Mouse (Mus musculus) adrenal gland, postnatal 4 days (tissue): ENCODE measurements at regions not wholly inside any gene's neighbourhood (a gene's known extent, or its start where the extent isn't known, plus 50 kb on each side); places are given as distances from the start of the nearest gene placed in this dataset.

Source experiments
- DNase-seq, 2 experiments: peaks; one replicate each; pipeline ENCODE4 v3.0.0; 2021 to 2022; ENCODE audit warnings: low spot score in 2 of 2, mixed read lengths in 2 of 2

DNA sequence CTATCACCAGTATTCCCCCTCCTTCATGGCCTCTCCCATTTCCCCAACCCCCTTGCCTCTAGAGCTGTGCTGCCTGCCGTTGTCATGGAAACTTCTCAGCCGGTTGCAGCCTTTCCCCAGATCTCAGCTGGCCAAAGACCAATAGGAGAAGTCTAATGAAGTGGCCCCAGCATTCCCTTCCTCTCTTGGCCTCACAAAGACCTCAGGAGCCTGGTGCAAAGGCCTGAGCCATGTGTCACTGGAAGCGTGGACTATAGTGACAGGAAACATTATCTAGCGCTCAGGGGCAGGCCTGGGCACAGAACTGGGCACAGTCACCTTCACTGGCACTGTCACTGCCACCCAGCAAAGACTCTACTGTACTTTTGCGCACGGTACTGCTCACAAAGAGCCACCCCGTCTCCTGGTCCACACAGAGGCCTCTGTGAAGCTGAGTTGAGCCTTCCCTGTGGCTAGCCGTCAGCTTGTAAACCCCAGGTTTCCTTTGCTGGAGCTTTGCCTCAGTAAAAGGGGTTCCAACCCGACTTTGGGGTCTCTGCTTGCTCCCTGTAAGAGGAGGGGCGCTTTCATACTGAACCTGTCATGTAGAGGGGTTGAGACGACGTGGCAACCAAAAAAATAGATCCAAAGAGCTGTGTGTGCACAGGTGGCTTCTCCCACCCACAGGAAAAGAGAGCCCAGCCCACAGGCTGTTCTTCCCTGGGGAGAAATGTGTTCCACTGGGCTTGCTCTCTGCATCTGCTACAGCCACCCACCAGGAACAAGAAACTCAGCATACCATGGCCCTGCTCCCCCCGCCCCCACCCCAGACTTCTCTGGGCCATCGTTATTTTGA, 282.5 kb upstream of the Gjb5 start:
- DNase-seq = no peak

DNA sequence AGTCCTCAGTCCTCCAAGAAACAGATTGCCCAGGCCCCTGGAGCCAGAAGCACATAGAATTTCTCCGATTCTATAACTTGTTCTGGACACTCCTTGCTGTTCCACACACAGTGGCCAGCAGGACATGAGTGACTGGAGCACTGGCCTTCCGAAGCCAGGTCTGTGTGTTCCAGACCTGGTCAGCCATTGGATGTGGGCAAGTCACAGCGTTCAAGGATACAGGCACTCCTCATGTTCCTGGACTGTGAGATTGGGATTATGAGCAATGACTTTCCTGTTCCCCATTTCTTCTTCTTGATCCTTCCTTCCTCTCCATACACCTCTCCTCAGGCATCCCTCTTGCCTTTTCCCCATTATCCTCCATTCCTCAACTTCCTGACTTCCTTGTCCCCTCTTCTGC, 281.8 kb upstream of the Gjb5 start:
- DNase-seq = no peak

DNA sequence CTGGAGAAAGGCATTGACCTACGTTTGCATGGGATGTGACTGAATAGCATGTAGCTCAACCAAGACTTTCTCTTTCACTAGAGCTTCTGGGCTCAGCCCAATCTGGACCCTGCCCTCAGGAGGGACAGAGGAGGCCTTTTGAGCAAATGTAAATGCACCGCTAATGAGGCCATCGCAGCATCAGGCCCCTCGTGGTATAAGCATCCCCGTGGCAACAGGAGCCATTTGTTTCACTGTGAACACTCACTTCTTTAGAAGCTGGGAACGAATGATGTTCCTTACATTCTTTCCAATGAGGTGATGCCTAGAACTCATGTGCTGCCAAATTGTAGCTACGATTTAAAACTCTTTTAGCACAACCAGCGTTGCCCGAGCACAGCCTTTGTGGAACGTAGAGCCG, 279.0 kb upstream of the Gjb5 start:
- DNase-seq = no peak

DNA sequence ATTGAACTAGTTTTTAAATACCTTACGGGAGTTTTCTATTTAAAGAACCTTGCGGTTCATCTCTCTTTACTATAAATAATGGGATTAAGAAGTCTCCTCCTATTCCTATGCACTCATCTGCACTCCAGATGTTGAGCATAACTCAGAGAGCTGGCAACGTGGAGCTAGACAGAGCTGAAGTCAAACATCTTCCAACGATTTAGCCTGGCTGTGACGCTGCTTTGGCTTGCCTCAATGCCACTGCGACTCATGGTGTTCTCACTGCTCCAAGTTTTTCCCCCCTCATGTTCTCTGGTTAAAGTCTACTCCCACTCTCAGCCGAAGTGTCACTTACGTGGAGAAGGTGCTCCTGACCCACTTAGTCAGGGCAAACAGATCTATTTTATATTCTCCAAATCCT, 277.3 kb upstream of the Gjb5 start:
- DNase-seq = no peak

DNA sequence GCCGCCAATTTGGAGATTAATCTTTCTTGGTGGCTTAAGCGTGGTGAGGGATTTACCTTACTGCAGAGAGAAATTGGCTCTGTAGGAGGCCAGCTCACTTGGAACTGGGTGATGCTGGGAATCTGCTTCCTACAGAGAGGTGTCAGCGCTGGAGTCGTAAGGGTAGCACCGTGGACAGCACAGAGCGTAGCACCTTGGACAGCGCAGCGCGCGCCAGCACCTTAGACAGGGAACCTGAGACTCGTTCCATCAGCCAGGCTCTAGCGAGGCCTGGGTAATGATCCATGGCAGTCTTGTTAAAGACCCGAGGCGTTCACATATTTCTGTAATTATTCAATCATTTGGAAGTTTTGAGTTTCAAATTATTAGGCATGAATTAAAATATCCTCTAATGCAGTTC, 261.9 kb upstream of the Gjb5 start:
- no peak for DNase-seq

DNA sequence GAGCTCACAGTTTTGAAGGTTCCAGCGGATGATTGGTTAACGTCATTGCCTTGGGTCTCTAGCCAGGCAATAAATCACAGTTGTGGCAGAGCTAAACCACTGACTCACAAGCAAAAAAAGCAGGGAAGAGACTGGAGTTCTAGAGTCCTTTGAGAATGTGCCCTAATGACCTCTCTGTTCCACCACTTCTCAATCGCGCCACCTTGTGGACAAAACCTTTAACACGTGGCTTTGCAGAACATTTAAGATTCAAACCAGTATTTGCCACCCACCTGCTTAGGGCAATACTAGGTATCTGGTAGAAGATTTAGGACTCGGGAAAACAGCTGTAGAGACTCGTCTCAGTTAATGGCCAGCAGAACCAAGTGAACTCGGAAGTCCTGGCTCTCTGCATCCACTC, 254.8 kb upstream of the Gjb5 start:
- no peak for DNase-seq

DNA sequence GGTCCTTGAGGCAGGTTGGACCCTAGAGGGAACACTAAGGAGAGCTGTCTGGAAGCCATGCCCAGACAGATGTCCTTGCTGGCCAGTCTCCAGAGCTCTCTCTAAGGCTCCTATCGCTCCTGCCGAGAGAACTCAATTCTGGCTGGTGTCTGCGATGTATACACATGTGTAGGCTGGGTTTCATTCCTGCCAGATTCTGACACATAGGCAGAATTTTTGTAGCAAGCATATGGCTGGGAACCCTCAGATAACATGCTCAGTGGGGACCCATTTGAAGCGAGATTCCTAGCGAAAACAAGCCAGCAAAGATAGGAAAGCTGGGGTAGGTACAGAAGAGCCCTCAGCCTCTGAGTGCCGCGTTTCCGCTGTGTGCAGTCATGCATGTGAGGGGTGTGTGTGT, 242.9 kb upstream of the Gjb5 start:
- no peak for DNase-seq

DNA sequence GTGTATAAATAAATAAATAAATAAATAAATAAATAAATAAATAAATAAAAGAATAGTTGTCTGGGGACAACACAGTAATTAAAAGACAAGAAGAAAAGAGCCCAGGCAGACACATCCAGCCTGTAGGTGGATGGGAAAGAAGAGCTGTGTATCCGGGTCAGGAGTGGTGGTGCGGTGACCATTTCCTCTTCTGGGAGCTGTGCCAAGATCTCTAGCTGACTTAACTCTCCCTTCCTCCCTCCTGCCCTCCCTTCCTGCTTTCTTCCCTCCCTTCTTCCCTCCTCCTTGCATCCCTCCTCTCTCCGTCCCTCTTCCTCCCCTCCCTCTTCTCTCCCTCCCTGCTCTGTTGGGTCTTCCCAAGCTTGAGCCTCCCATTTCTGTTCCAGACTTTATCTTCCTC, 240.6 kb upstream of the Gjb5 start:
- DNase-seq = no peak

DNA sequence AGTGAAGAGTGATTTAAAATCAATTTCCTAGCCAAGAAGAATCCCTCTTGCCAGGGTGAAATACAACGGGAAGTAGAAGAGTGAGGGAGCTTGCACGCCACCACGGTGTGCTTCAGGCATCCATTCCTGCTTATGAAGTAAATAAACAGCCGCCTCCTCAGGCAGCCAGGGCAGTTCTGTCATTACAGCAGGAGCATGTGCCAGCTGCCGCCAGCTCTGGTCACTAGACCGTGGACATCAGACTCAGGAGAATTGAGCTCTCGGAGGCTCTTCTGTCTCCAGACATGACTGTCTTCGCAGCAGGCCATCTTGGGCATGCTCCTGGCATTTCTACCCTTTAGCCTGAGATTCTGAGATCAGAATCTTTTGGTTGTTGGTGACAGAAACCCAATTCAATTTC, 236.1 kb upstream of the Gjb5 start:
- DNase-seq = no peak

DNA sequence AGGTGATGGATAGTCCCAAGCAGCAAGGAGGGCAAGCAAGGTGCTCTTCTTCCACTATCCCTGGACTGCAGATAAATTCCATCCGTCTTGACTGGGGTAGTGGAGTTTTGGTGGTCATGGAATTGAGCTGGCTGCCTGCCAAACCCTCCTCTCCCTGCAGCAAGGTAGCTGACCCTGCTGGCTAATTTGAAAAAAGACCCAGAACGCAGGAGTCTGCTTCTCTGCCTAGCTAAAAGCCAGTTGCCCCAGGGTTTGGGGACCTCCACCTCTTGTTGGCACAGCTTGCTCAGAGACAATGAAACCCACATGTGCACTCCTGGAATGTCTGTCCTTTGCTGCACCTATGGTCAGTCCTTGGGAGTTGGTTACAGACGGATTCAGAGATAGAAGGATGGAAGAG, 233.6 kb upstream of the Gjb5 start:
- no peak for DNase-seq

DNA sequence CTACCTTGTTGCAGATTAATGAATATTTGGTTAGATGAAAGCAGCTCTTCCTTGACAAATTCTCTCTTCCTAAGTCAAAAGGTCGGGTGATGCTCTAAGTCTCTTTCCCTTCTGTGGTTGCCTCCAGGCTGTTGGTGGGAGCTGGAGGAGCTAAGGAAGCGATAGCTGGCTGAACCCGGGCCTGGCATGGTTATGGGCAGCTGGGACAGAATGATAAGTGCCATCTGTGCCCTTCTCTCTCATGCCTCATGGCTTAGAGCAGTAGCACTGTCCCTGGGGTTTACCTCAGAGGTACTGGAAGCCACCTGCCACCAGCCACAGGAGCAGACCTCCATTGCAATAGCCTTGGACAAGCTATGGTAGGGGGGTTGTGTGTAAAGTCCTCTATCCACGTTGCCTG, 228.8 kb upstream of the Gjb5 start:
- no peak for DNase-seq

DNA sequence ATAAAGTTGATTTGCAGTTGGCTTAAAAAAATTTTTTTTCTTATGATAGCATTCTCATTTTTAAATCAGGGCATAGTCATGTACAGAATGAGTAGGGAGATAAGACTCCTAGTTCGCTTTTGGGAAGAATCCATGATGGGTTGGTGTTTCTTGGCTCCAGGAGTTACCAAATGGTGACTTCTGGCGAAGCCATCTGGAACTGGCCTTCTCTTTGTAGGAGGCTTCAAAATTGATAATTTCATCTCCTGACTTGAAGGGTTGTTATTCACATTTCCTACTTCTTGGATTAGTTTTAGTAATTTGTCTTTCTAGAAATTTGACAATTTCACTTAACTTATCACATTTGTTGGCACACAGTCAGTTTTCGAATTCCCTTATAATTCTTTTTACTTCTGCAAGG, 218.5 kb upstream of the Gjb5 start:
- DNase-seq = no peak

DNA sequence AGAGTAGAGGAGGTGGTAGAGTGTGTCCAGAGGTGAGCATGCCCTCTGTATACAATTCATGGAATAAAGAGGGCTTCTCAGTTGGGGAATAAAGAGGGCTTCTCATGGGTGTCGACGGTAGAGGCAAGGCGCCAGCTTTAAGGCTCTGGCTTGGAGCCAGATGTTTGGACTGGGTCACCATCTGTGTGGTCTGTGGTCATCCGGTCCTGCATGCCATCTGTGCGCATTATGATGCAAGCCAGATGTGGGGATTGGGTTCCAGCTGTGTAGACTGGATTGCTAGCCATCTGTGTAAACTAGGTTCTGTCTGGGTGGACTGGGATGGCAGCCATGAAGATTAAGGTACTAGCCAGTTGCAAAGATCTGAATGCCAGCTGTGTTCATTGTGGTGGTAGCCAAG, 204.6 kb upstream of the Gjb5 start:
- no peak for DNase-seq

DNA sequence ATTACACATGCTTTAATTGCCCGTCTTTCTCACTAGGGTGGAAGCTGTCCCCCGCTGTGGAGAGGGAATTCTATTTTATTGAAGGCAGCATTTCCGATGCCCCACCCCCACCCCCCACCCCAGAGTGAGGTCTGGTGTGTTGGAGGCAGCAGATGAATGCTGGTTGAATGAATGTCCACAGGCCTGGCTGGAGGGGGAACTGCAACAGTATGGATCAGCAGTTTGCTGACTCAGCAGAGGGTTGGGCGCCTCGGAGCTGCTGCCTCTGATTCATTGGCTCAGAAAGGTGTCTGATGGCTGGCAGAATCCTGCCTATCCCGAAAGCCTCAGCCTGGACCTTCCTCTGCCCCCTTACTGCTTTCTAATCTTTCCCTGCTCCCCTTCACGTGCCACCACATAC, 200.6 kb upstream of the Gjb5 start:
- no peak for DNase-seq

DNA sequence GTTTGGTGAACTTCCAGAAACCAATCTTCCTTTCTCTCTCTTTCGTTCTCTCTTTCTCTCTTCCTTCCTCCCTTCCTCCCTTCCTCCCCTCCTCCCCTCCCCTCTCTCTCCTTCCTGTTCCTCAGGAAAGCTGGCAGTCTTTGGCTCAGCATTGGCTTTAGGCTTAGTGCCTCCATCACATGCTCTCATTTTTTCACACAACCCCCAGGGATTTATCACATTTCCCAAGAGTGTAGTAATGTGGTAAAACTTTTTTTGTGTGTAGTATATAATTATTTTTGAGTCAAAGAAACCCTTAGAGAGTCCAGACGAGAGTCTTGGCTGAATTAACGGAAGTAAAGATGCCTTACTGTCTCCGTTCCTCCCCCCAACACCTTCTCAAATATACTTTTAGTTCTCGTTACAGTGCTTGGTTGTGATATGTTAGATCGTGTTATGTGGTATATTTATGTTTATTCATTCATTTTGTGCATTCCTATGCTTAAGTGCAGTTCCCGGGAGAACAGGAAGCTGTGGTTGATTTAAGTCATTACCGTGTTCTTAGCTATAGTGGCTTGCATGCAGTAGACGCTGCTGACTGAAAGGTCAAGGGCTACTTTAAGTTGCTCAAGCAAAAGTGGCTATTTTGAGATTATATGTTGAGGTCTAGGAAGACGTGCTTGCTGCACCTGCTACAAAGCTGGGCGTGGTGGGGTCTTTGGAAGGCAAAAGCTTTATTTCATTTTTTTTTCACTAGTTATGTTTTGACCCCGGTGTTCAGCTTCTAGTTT, 194.7 kb upstream of the Gjb5 start:
- no peak for DNase-seq

DNA sequence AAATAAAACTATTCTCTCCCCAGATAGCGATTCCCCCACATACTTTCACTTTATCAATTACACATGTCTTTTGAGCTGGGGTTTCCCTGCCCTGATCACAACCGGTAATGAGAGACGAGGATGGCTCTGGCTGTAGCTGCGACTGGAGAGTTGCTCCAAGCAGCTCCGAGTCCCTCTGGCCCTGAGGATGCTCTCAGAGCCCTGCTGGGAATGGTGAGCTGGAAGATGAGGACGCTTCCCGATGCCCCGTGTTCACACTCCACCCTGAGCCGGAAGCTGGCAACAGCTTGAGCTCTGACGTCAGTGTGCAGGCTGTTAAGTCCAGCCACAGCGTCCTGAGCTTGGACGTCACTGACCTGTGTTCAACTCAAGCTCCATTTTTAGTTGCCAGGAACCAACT, 191.6 kb upstream of the Gjb5 start:
- DNase-seq = no peak

DNA sequence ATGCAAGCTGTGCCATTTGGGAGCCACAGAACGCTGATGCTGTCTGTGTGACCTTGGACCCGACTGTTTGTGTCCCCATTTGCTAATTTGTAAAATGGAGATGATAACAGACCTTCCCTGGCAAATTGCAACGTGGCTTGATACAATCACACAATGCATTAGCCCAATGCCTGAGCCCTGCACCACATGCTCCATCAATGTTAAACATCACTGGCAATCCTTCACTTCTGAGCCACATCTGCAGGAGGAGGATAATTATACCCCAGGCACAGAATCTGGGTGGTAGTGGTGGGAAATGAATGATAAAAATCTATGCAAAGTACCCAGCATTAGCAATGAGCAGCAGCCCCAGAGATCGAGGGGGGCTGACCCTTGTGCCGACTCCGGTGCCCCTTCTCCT, 191.0 kb upstream of the Gjb5 start:
- no peak for DNase-seq

DNA sequence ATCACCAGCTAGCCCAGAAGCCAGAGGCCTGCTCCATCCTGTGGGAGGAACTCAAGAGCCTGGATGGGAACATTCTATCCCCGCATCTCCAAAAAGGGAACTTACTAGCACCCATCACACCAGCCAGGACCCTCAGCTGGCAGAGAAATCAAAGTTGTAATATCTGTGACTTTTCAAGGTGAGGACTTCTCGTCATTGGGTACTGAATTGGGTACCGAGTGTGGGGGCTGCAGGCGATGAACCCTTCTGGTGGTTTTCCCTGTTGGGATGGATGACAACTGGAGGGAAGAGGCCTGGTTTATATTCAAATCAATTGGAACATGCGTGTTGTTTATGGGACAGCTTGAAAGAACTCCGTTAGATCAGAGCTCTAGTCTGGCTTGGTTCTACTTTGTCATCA, 187.1 kb upstream of the Gjb5 start:
- no peak for DNase-seq

DNA sequence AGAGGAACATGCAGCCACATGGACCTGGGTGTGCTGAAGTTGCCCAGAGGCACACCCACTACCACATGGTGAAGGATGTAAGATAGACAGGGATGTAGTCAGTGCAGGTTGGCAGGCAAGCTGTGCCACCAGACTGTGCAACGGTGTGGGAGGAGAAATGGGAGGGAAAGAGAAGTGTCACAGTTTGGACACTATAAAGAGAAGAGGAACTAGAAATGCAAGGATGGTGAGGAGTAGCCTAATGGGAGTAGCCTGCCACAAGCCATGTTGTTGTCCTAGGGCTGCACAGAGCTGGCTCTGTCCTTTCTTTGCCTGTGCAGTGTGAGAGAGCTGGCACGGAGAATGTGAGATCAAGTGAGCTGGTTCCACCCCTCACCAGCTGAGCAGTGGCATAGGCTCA, 185.3 kb upstream of the Gjb5 start:
- no peak for DNase-seq

DNA sequence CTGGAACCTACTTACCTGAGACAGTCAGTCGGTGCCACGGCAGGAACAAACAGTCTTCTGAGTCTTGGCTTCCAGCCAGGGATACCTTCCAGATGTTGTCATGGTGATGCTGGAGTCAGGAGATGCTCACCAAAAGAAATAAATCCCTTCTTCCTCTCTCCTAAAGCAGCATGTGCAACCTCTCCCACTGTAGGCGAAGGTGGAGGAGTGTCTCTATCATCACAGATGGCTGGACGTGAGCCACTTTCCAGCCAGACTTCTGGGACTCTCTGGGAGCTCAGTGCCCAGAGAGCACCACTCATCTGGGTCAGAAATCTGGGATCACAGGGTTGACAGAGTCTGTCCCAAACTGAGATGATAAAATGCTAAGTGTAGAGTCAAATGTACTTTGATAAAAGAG, 184.8 kb upstream of the Gjb5 start:
- DNase-seq = no peak

DNA sequence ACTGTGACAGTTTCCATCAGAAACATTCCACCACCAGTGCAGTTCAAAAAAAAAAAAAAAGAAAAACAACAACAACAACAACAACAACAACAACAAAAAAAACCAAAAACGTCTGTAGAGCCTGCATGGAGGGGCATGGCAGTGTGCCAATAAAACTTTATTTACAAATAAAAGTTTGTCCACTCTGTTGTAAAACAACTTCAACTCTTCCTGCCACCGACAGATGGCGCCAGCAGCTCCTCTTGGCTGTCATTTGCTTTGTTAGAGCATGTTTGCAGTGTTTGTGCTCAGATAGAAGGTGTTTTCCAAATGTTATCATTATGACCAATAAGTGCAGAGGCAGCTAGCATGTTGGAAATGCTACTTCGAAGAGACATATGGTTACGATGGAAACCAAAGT, 179.0 kb upstream of the Gjb5 start:
- DNase-seq = no peak

DNA sequence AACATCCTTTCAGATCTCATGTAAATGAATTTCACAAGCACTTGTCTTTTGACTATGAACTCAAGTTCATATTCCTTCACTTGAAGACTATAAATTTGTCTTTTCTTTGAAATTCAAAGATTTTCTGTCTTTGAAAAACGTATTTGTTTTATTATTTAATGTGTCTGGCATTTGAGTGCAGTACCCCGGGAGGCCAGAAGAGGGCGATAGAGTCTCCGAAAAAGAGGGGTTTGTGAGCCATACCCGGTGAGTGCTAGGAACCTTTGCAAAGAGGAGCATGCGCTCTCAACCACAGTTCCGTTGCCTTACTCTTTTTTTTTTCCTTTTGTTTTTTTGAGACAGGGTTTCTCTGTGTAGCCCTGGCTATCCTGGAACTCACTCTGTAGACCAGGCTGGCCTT, 177.6 kb upstream of the Gjb5 start:
- no peak for DNase-seq

DNA sequence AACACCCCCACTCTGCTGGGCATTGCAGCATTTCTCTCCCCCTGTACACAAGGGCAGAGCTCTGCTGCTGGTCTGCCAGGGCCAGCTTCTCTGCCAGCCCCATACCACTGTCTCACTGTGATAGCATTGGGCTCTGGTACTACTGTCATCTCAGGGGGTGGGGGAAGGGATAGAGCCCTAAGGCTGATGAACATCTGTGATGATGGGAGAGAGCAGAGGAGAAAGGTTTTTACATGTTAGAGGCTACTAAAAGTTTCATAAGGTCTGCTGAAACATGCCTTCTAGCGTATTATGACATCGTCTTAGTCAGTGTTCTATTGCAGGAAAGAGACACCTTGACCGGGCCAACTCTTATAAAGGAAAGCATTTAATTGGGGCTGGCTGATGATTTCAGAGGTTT, 176.4 kb upstream of the Gjb5 start:
- no peak for DNase-seq
